Mouse (Mus musculus): Measurements from ENCODE around the gene Ptprk. TPM values are rescaled to one million over a fixed set of nuclear protein-coding genes. Genes with fewer than 3 reads are reported as not detected.

The Ptprk gene
- total RNA-seq, 2 experiments from 2014 or later: 72.8 to 87.9 TPM

DNA sequence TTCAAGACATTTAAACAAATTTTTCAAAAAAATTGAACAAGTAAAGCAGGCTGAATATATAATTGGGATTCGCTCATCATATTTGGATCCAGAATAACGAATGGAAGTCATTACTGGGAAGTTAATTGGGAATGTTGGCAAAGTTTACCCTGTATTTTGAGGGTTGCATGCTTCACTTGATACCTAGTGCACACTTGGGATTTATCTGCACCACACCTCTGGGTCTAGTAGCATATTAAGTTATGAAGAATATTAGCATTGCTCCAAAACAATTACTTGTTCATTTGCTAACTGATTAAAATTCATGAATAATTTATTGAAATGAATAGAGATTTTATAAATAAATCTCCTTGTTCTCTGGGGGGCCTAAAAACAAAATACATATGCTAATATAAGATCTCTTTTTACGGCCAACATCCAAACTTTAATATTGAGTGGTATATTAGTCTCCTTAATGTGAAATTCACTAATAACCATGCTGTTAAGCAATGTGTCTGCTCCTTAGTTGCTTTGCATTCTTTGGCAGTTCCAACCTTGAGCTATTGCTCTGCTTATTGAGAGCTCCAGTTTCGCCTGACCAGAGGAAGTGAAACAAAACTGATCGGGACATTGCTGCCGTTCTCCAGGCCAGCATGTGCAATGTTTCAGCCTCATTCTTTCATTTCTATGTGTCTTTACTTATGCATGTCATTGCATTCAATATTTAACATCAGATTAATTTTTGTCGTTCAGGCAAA is 305.3 kb downstream of the Ptprk start:
- DNase-seq (ENCODE audit: low spot score in 2 of 2): no peak

DNA sequence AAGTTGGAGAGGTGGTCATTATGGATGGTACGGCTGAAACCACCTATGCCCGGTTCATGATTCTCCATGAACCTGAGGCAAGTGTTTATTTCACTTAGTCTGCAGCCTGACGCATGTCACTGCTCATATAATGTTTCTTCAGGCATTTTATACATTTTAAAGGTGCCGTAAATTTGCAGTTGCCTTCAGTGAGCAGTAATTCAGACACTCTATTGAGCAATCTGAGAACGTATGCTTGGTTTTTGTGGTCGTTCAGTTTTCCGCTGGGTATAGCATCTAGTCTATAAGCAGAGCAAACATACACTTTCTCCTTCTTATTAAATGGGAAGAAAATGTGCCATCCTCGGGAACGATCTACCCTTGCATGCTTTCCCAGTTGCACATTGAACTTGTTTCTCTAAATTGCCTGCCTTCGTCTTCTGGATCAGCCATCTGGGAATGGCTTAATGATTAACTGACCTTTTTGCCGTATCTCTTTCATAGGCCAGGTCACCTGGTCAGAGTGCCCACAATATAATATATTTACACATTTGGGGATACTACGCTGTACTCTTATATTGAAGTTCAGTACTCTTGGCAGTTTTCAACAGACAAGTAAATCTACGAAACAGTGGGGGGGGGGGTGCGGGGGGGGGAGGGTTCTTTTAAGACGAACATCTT is 313.1 kb downstream of the Ptprk start:
- intact Hi-C loops (cut with DNase I): no loop called here
- DNase-seq (ENCODE audit: low spot score in 2 of 2): no peak

More for the DNA sequence above, 305.3 kb downstream of the Ptprk start:
- intact Hi-C loops (cut with DNase I): no loop called here

DNA sequence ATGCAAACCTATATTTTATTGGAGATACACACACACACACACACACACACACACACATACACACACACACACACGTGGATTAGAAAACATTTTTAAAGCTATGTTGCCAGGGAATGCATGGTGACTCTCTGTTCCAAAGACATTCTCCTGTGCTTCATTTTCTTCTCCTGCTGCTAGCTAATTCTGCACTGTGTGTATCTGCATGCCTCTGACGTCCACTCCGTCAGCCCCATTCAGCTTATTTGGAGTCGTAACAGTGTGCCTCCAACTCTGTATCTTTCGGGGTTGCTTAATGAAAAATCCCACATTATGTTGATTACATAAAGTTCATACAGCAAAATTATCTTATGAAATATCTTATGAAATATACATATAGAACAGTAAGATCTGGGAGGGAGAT is 316.5 kb downstream of the Ptprk start:
- DNase-seq (ENCODE audit: low spot score in 2 of 2): no peak
- intact Hi-C loops (cut with DNase I): no loop called here

DNA sequence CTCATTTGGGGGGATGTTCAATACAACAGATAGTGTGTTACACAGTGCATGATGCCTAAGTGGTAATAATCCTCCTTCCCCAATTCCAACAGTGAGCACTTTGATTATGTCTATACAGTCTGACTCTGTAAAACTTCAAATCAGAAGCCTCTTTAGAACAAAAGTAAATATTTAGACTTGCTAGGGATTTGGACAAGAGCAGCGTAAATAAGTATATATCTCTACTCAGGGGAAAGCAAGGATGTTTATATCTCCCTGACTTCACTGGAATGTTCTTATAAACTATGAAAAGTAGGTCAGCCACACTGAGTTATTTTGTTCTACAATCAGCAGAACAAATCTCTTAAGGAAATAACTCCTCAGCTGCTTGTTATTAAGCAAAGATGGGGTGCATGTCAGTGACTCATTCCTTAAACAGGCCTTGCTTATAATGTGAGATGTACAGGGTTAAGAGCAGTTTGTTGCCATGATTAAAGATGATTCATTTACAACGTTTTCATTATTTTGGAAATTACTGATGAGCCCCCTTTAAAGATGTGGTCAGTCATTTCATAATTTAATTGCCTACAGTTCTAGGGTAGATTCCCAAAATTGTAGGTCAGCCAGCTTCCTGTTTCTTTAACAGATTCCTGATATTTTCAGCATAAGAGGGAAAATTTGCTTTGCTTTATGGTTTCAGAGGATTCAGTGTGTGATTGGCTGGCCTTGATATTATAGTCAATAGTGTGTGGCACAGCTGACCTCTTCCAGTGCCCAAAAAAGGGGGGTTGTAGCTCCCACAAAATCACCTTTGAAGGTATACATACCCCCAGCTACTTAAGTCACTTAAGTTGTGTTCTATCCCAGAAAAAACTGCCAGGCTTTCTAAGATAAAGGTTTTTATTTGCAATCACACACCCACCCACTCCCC is 321.2 kb downstream of the Ptprk start:
- intact Hi-C loops (cut with DNase I): no loop called here
- DNase-seq (ENCODE audit: low spot score in 2 of 2): no peak

DNA sequence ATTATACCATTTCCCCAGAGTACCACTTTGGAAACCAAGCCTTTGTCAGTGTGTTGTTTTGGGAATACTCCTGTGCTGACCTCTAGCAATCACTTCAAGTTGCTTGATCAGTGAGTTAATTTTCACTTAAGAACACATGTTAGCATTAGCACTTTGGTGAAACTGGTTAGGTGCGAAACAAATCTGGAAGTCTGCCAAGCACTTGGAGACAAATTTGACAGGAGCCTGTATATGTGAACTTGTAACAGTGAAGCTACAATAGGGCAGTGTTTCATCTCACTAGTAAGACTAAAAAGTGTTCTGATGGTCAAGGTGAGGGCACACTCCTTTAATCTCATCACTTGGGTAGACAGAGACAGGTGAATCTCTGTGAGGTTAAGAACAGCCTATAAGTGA is 321.9 kb downstream of the Ptprk start:
- intact Hi-C loops (cut with DNase I): no loop called here
- DNase-seq (ENCODE audit: low spot score in 2 of 2): no peak

DNA sequence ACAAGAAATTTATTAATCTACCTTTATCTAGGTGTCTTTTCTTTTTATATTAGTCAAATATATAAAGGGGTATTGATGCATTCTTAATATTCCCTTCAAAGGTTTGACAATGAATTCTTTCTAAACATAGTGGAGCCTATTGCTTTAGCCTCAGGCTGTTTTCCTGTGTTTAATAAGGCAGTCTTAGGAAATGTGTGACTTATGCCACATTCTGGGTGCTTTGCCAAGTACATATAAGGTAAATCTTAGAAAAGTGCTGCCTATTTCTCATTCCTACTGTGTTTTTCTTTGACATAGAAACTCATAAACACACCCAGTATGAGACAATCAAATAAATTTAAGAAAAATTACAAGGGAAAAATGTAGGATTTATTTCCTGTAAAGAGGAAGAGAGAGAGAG is 327.2 kb downstream of the Ptprk start:
- intact Hi-C loops (cut with DNase I): no loop called here
- no peak for DNase-seq (ENCODE audit: low spot score in 2 of 2)

DNA sequence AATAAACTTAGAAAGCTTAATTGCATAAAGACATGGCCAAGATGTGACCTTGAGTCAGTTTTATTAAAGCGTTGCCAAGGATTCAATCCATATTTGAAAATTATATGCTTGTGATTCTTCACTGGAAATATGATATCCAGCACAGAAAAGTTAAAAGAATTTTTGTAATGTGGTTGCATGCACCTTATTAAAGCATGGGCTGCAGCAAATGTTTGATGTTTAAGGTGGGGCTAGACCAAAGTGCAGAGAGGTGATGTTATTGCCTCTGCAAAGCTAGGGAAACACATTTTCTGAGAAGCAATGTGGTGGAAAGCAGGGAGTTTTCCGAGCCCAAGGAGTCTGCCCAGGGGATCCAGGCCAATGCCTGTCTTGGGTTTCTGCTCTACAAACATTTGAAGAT is 334.4 kb downstream of the Ptprk start:
- DNase-seq (ENCODE audit: low spot score in 2 of 2): no peak
- intact Hi-C loops (cut with DNase I): no loop called here

DNA sequence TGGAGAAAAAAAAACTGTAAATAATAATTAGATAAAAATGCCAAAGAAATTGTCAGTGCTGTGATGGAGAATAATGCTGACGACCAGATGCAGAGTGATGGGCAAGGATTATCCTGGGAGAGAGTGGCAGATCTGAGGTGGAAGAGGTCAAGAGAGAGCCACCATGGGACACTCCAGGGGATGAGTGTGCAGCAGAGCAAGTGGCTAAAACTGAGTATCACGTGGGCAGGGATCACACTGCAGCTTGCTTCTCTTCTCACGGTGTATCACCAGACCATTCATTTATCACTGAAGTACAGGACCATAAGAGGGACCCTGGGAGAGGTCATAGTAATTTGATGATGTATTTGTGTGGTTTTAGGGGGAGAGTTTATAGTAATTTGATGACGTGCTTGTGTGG is 340.2 kb downstream of the Ptprk start:
- intact Hi-C loops (cut with DNase I): no loop called here
- DNase-seq (ENCODE audit: low spot score in 2 of 2): no peak

DNA sequence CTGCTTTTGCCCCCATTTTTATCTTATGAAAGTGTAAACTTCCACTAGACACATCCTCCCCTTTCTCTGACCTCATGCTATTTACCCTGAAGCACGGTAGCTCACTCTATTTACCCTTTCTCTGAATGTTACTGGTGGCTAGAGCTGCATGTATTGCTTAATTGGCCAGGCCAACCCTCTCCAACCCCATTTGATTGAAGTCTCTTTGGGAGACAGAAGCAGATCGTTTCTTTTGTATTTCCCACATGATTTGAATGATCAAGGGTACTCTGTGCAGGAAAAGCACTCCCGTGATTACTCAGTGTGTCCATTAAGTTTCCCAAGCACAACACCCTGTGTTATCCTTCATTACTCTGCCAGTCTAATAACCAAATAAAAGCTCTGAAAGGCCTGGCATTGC is 348.0 kb downstream of the Ptprk start:
- intact Hi-C loops (cut with DNase I): no loop called here
- DNase-seq (ENCODE audit: low spot score in 2 of 2): no peak

DNA sequence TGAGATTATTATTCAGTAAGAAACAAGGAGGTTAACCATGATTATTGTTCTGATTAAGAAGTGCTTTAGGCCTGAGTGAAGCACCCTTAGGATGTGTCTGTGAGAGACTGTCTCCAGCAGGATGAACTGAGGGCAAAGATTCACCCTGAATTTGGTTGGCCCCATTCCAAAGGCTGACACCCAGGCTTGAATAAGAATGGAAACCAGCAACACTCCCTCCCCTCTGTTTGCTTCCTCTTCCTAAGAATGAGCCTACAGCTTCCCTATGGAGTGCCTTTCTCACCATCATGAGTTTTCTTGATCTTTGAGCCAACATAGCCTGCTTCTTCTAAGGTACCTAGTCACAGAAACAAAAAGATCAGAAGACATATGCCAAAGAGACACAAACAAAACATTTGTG is 350.8 kb downstream of the Ptprk start:
- intact Hi-C loops (cut with DNase I): no loop called here
- no peak for DNase-seq (ENCODE audit: low spot score in 2 of 2)

DNA sequence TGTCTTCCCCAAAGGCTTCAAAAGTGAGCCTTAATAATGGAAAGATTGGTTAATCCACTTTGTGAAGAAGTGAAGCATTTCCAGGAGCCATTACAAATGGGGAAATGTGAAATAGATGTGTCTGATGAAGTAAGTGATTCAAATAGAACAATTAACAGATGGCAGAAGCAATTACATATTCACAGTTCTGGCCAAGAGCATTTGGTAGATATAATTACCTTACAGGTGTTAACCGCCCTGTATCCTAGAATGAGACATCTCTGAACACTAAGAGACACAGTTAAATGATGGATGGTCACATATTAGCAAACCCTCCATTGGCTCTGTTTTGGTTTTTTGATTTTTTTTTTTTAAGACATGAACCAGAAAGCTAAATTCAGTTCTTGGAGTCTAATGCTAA is 361.5 kb downstream of the Ptprk start:
- intact Hi-C loops (cut with DNase I): no loop called here
- DNase-seq (ENCODE audit: low spot score in 2 of 2): no peak

DNA sequence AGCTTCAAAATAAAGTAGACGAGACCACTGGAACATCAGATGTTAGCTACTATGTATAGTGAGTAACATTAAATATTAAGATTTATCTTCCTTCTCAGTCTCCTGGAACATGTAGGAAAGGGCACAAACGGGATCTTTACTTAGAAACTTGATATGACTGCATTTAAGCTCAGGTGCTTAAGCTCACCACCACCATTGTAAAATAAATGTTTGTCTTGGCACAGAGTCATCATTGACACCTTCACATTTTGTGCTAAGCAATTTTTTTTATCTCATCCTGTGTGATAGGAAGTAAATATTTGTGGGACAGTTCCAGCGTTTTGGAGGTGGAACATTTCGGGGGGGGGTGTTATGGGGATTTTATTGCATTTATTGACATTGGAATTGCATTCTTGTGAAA is 375.2 kb downstream of the Ptprk start:
- DNase-seq (ENCODE audit: low spot score in 2 of 2): no peak
- intact Hi-C loops (cut with DNase I): no loop called here

DNA sequence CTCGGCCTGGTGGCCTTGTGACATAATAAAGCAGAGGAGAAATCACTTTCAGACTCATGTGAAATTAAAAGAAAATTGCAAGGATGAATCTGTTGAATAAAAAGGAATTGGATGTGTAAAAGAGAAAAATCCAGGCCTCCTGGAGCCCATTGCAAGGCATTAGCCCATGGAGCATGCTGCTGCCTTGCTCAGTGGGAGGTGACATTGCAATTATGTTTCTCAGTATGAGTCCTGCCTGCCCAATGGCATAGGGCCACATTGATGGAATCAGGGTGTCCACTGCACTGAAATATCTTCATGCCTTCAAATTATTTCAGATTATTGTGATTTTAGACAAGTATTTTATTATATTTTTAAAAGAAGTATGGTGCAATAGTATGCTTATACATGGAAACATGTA is 376.0 kb downstream of the Ptprk start:
- intact Hi-C loops (cut with DNase I): no loop called here
- no peak for DNase-seq (ENCODE audit: low spot score in 2 of 2)

DNA sequence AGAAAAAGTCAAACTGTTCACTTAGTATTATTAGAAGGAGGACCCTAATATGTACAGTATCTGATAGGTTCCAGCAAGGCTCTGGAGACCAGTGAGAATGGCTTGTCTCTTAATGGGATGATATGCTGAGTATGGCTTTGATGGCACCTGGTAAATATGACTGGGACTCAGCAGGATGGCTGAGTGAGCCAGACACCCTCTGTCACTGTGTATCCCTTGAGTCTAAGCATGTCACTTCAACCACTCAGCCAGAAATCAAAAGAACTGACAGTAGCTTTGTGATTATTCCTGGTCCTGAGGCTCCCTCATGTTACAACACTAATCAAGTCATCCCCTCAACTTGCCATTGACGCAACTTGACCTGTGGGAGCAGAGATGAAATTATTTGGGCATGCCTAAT is 383.4 kb downstream of the Ptprk start:
- intact Hi-C loops (cut with DNase I): no loop called here
- DNase-seq (ENCODE audit: low spot score in 2 of 2): no peak

DNA sequence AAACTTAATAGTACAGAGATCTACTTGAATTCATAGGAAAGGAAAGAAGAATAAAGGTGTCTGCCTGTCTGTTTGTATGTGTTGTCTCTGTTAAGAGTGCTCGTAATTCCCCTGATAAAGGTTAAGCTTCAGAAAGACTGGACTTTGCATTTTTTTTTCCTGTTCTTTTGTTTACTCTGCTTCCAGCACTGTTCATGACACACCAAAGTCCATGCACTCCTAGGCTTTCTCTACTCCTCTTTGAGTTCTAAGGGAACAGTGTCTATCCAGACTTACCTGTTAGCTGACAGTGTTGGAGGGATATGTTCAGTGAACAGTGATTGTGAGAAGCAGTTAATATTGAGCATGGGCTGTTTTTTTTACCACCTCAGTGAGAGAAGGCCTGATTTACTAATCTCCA is 385.3 kb downstream of the Ptprk start:
- DNase-seq (ENCODE audit: low spot score in 2 of 2): no peak
- intact Hi-C loops (cut with DNase I): no loop called here

DNA sequence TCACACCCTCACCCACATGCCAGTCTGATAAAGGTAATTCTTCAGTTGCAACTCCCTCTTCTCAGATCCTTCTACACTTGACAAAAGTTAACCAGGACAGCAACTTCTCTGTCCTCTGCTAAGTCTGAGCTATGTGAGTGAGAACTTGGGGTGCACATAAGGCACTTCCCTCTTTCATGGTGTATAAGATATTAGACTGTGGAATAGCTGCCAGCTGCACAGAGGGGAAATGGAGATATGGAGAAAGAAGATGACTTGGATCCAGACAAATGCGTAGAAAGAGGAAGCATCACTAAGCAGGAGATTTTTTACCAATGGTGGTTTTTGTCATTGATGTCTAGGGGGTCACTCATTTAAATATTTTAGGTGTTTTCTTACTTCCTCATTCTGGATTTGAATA is 389.1 kb downstream of the Ptprk start:
- intact Hi-C loops (cut with DNase I): no loop called here

DNA sequence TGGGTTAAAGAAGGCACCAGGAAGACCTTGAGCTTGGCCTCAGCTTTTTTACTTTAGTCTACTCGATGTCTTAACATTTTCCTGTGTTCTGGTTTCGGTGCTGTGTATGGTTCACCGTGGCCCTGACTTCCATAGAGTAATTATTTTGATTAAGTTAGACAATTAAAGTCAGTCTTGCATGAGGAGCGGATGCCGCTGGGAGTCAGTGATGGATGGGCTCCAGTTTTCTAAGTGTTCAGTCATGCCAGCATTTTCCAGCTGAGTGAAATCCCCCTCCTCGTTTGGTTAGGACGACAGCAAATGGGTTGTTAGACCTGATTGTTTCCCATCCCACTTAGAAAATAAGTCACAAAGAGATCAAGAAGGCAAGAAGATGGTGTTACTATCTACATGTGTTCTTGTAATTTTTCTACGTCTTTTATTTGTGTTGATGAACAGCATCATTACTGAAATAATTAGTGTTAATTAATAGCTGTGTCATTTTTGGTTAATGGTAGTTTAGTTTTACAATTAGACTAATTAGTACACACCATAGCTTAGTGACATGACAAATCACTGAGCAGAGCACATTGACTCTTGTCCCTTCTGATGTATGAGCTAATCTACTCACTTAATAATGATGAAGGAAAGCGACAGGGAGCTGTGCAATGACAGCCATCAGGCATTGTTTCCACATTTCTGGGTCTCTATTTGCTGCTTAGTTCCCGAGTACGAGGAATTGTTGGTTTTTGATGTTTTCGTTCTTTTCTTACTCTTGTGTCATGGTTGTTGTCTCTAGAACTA is 390.3 kb downstream of the Ptprk start:
- no peak for DNase-seq (ENCODE audit: low spot score in 2 of 2)
- intact Hi-C loops (cut with DNase I): no loop called here

More for the DNA sequence above, 389.1 kb downstream of the Ptprk start:
- DNase-seq (ENCODE audit: low spot score in 2 of 2): no peak

DNA sequence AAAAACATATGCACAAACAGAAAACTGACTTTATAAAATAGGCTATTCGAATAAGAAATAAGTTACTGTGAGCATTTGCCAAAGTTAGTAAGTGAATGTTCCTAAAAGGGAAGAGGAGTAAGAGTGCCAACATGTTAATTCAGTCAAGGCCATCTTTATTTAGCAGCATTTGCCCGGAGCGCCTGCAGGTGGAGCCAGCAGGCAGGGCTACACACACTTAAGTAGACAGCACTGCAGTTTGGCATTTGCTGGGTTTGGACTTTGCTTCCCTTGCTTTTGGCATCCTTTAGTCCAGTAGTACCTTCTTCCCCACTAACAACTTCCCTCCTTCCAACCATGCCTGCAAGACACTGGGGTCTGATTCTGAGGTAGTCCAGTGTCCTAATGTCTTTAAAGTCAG is 411.0 kb downstream of the Ptprk start:
- intact Hi-C loops (cut with DNase I): loop anchor here (2.0 to 5.0 kb wide), 2 partner anchors 242 to 357 kb away; no protein-coding TSS in a partner anchor
- DNase-seq (ENCODE audit: low spot score in 2 of 2): peak; percentile 36 to 44

DNA sequence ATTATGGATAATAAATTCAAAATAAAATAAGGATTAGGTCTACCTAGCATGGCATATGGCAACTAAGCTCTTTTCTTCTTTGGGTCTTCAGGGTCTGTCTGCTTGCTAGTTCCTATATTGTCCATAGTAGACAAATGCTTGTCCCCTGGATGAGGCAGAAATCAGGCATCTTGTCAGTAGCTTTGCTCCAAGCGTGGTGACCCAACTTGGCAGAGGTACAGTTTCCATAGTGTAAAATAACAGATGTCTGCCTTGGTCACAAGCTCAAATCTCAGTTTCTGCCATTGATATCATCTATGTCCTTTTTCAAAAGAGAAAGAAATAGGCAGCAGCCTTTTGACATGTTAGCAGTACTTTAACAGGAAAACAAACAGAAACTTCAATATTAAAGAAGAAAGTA is 416.4 kb downstream of the Ptprk start:
- DNase-seq (ENCODE audit: low spot score in 2 of 2): no peak
- intact Hi-C loops (cut with DNase I): no loop called here

DNA sequence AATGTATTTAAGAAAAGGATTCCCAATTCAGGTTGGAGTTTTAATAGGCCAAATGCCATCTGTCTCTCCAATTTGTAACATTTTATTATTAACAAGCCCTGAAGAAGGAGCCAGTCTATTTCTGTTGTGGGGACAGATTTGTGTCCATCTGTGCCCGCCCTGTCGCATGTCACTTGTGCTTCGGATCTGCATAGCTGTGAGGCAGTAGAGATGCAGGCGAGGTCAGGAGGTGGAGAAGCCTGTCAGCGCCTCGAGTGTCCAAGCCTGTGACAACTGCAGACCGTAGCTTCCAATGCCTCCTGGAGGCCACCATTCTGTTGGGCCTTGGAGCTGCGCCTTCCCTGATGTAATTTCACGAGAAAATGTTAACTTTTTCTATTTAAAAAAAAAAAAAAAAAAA is 417.6 kb downstream of the Ptprk start:
- intact Hi-C loops (cut with DNase I): loop anchor here (2.0 kb wide), 1 partner anchor 353 kb away; no protein-coding TSS in a partner anchor
- DNase-seq (ENCODE audit: low spot score in 2 of 2): no peak
